8 mouse cellular contexts compared by ENCODE assay signal in the genomic region with DNA sequence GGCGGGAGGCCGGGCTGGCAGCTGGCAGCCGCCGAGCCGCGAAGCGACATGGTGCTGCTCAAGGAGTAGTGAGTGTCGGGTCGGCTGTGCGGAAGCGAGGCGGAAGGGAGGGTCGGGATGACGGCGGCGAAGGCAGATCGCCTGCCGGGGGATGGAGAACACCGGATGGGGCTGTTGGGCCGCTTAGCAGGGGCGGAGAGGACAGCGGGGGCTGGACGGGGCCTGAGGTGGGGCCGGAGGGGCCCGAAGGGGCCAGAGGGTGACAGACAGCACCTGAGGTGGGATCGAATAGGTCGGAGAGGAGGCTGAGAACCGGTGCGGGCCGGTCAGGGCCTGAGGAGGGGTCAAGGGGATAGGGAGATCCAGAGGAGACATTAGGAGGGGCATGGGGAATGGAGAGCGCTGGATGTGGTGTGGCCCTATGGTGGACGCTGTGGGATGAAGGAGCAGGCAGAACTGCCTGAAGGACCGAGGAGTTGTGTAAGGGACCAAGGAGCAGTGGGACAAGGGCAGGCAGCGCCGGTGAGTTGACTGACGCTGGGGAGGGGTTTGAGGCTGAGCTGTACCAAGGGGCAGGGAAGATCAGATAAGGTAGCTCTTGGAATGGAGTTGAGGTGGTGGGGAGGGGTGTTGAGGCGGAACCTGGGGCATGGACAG. TPM values are rescaled to one million over a fixed set of nuclear protein-coding genes. Genes with fewer than 3 reads are reported as not detected.
DNase-seq lines count a peak whose midpoint lies in the region; ATAC-seq and TF ChIP-seq lines count a peak whose summit lies in the region.

No protein-coding gene starts in this region.

- peak overlapping the region; percentile 38; the same call in 1 of the 2 replicates for H3K27ac ChIP-seq in embryonic fibroblast, embryonic 13.5 days (ENCODE audit: insufficient read depth, low read length)

- TF ChIP-seq CTCF in embryonic fibroblast, embryonic 13.5 days (IDR thresholded peaks at IDR 0.05; ENCODE audit: borderline replicate concordance, insufficient read depth, low read length), result no peak

- intact Hi-C loops in left cerebral cortex, postnatal 4 days (cut with DNase I), result no loop called here

- peak; percentile 14; the same call in 1 of the 2 replicates for ATAC-seq in megakaryocyte-erythroid progenitor cell, adult 5-6 weeks (replicated peaks; ENCODE audit: low FRiP score, low TSS enrichment, poor library complexity, severe bottlenecking)

- H3K4me3 ChIP-seq in embryonic fibroblast, embryonic 13.5 days (ENCODE audit: insufficient read depth, low read length), result peak overlapping the region; percentile 88

- DNase-seq in adrenal gland, postnatal 36 days, result peak; percentile 28 to 33
- no peak for DNase-seq in adrenal gland, adult 8-10 months
- DNase-seq in CD4-positive, CD25-positive, alpha-beta regulatory T cell, adult 2 months (ENCODE audit: low read depth, low spot score), result peak; percentile 43
- DNase-seq in kidney, postnatal 25 days, result peak; percentile 65 to 88
- no peak for DNase-seq in left cerebral cortex, postnatal 4 days
- DNase-seq in cerebellum, postnatal 4 days (ENCODE audit: low spot score in 2 of 2), result no peak

- H3K4me1 ChIP-seq in embryonic fibroblast, embryonic 13.5 days (ENCODE audit: control insufficient read depth, insufficient read depth, low read length), result peaks cover 5% of the 10 kb centered on the region

- TF ChIP-seq POLR2A in embryonic fibroblast, embryonic 13.5 days (IDR thresholded peaks at IDR 0.05; ENCODE audit: low read depth, low read length), result no peak; the same call in 1 of the 2 replicates

RNA-seq across cellular contexts. Expression of a gene that starts 0.5 kb away (rescaled TPM):
- 100 to 1,000 TPM; 169 to 177 TPM for total RNA-seq in adrenal gland, postnatal 36 days (2021)
- 100 to 1,000 TPM; 172 to 186 (median 176) TPM for total RNA-seq in adrenal gland, adult 8-10 months (2022)
- polyA plus RNA-seq in embryonic fibroblast, embryonic 13.5 days (2011; ENCODE audit: insufficient read length, low read depth, missing spikeins), result 160 and 204 TPM in 2 replicates
- 69.0 and 96.5 TPM in 2 replicates for total RNA-seq in megakaryocyte-erythroid progenitor cell, adult 5-6 weeks (2014; fragmentation: Nextera tagmentation)
- total RNA-seq in megakaryocyte-erythroid progenitor cell, adult 5-6 weeks (2017), result 46.2 and 58.2 TPM in 2 replicates
- total RNA-seq in left cerebral cortex, postnatal 4 days (2021), result 100 to 1,000 TPM; 249 to 259 TPM

RNA-seq across cellular contexts. Expression of a gene that starts 42.4 kb away (rescaled TPM):
- 10 to 100 TPM; 27.9 to 48.1 TPM for total RNA-seq in adrenal gland, postnatal 36 days (2021)
- 10 to 100 TPM; 46.2 to 62.5 (median 53.6) TPM for total RNA-seq in adrenal gland, adult 8-10 months (2022)
- polyA plus RNA-seq in embryonic fibroblast, embryonic 13.5 days (2011; ENCODE audit: insufficient read length, low read depth, missing spikeins), result 15.2 and 17.8 TPM in 2 replicates
- 33.8 and 34.5 TPM in 2 replicates for total RNA-seq in megakaryocyte-erythroid progenitor cell, adult 5-6 weeks (2014; fragmentation: Nextera tagmentation)
- 19.9 and 26.5 TPM in 2 replicates for total RNA-seq in megakaryocyte-erythroid progenitor cell, adult 5-6 weeks (2017)
- 10 to 100 TPM; 45.5 to 47.2 TPM for total RNA-seq in left cerebral cortex, postnatal 4 days (2021)

RNA-seq across cellular contexts. Expression of a gene that starts 56.9 kb away (rescaled TPM):
- total RNA-seq in adrenal gland, postnatal 36 days (2021), result 10 to 100 TPM; 21.4 TPM
- 10 to 100 TPM; 22.5 to 29.8 (median 23.2) TPM for total RNA-seq in adrenal gland, adult 8-10 months (2022)
- polyA plus RNA-seq in embryonic fibroblast, embryonic 13.5 days (2011; ENCODE audit: insufficient read length, low read depth, missing spikeins), result 5.4 and 6.9 TPM in 2 replicates
- 1.2 and 2.2 TPM in 2 replicates for total RNA-seq in megakaryocyte-erythroid progenitor cell, adult 5-6 weeks (2014; fragmentation: Nextera tagmentation)
- total RNA-seq in megakaryocyte-erythroid progenitor cell, adult 5-6 weeks (2017), result 1.9 and 2.9 TPM in 2 replicates
- 10 to 100 TPM; 43.5 to 51.1 TPM for total RNA-seq in left cerebral cortex, postnatal 4 days (2021)

Comparison
In these comparisons a context has a peak if more than half of its experiments do, and no peak if none do; other contexts are left out.
1. DNase-seq: peak in adrenal gland, postnatal 36 days (2 of 2), CD4-positive, CD25-positive, alpha-beta regulatory T cell, adult 2 months (single experiment) and kidney, postnatal 25 days (2 of 2); none in adrenal gland, adult 8-10 months (single experiment), left cerebral cortex, postnatal 4 days (single experiment) and cerebellum, postnatal 4 days (0 of 2).
2. RNA of a gene that starts 56.9 kb away (total RNA-seq): 43.5 to 51.1 TPM in left cerebral cortex, postnatal 4 days, 22.5 to 29.8 TPM in adrenal gland, adult 8-10 months and 21.4 TPM in adrenal gland, postnatal 36 days; 1.2 to 2.9 TPM in megakaryocyte-erythroid progenitor cell, adult 5-6 weeks; every median in the first group is over 4 times any median in the second.